Mouse (Mus musculus) thymus, adult 2 months (tissue): ENCODE measurements around the gene Nr1h2. TPM values are rescaled to one million over a fixed set of nuclear protein-coding genes. Genes with fewer than 3 reads are reported as not detected.
A peak's percentile ranks its signal among the peaks of the same experiment; 100 is the strongest.

ENCODE experiments used
- DNase-seq: peaks from one replicate; pipeline ENCODE4 v3.0.0; 2021
- H3K27ac ChIP-seq: fragments of 200-500 bp; 2 replicates; pipeline ENCODE4 v1.5.1; 2012; ENCODE audit warnings: low read length, control low read depth; ENCODE audit not compliant: control insufficient read depth, insufficient read depth
- H3K27me3 ChIP-seq: fragments of 200-500 bp; 2 replicates; pipeline ENCODE4 v1.6.1; 2012; ENCODE audit warnings: mild to moderate bottlenecking, low read length, moderate library complexity, mixed read lengths; ENCODE audit not compliant: control insufficient read depth, insufficient read depth
- H3K36me3 ChIP-seq: fragments of 200-500 bp; 2 replicates; pipeline ENCODE4 v1.6.1; 2012; ENCODE audit warnings: mild to moderate bottlenecking, low read length, moderate library complexity; ENCODE audit not compliant: control insufficient read depth, insufficient read depth
- H3K4me1 ChIP-seq: fragments of 200-500 bp; replicated peaks from 2 replicates; pipeline ENCODE4 v1.6.1; 2012; ENCODE audit warnings: low read length; ENCODE audit not compliant: control insufficient read depth, insufficient read depth
- H3K4me3 ChIP-seq: fragments of 200-500 bp; 2 replicates; pipeline ENCODE4 v1.5.1; 2012; ENCODE audit warnings: mild to moderate bottlenecking, low read length, control low read depth, moderate library complexity; ENCODE audit not compliant: control insufficient read depth, insufficient read depth
- CTCF ChIP-seq: fragments of 200-500 bp; IDR thresholded peaks from 2 replicates; pipeline ENCODE4 v1.5.1; 2012; ENCODE audit warnings: mild to moderate bottlenecking, control low read depth, low read length, moderate library complexity, borderline replicate concordance; ENCODE audit not compliant: control insufficient read depth, poor library complexity, insufficient read depth; ENCODE audit errors: extremely low read depth
- POLR2A ChIP-seq: fragments of 200-500 bp; IDR thresholded peaks from 2 replicates; pipeline ENCODE4 v1.6.1; 2012; ENCODE audit warnings: mild to moderate bottlenecking, low read length, control low read depth, moderate library complexity; ENCODE audit not compliant: control insufficient read depth, poor library complexity, insufficient read depth; ENCODE audit errors: extremely low read depth
- WGBS: fragments of 180-500 bp; shearing (Covaris S2); methylation state at CpG from one replicate; pipeline ENCODE4 v1.1.7; 2018; 5-methylcytosine and 5-hydroxymethylcytosine counted together
- polyA plus RNA-seq: library from polyadenylated mRNA; depleted of rRNA; stranded (reverse); fragments of >200 nt; gene quantifications from 2 replicates; pipeline ENCODE4 v1.2.3, GENCODE M21; 2012

The Nr1h2 gene
- polyA plus RNA-seq, 1 experiment, result 302 TPM

GRCm38 (mm10) chr7:44552141-44552908 is 1.4 kb downstream of the Nr1h2 start:
- Histone ChIP-seq H3K27ac (no peak overlapping the region), H3K27me3 (no peaks in the 10 kb centered on the region)

DNA sequence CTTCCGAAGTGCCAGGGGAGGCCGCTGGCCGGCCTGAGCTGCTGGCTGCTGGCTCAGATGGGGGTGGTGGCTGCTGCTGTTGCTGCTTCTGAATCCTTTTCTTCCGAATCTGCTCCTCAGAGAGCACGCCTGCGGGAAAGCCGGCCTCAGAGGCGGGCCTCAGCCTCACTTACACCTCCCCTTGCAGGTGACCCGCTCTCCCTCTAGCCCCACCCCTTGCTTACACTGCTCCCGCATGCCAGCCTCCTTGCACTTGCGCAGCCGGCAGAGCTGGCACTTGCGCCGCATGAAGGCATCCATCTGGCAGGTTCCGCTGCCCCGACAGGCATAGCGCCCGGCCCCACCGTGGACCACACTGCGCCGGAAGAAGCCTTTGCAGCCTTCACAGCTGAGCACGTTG is 2.0 kb downstream of the Nr1h2 start:
- no peak overlapping the region for H3K27ac ChIP-seq
- no peak overlapping the region for H3K4me3 ChIP-seq
- WGBS, result 98% methylated on average over 22 of the region's 22 CpGs
- peaks cover 19% of the 10 kb centered on the region for H3K4me1 ChIP-seq
- TF ChIP-seq POLR2A (no peak), CTCF (no peak)
- H3K36me3 ChIP-seq, result peaks cover 19% of the 10 kb centered on the region
- DNase-seq, result no peak
- no peaks in the 10 kb centered on the region for H3K27me3 ChIP-seq

More at GRCm38 (mm10) chr7:44552141-44552908, 1.4 kb downstream of the Nr1h2 start:
- TF ChIP-seq POLR2A (no peak), CTCF (no peak)
- 95% methylated on average over 31 of the region's 31 CpGs for WGBS
- DNase-seq, result no peak
- Histone ChIP-seq H3K4me1 (peaks cover 14% of the 10 kb centered on the region), H3K36me3 (peaks cover 19% of the 10 kb centered on the region), H3K4me3 (no peak overlapping the region)

GRCm38 (mm10) chr7:44551301-44551700 is 2.5 kb downstream of the Nr1h2 start:
- no peak overlapping the region for H3K27ac ChIP-seq
- TF ChIP-seq CTCF, result no peak
- no peak for TF ChIP-seq POLR2A
- WGBS, result 96% methylated on average over 21 of the region's 21 CpGs
- no peaks in the 10 kb centered on the region for H3K27me3 ChIP-seq
- no peak for DNase-seq
- no peak overlapping the region for H3K4me3 ChIP-seq
- peaks cover 20% of the 10 kb centered on the region for H3K4me1 ChIP-seq
- peaks cover 19% of the 10 kb centered on the region for H3K36me3 ChIP-seq

- Histone ChIP-seq H3K4me3 (no peak overlapping the region), H3K27me3 (no peaks in the 10 kb centered on the region), H3K27ac (no peak overlapping the region), H3K4me1 (peaks cover 20% of the 10 kb centered on the region), H3K36me3 (peaks cover 19% of the 10 kb centered on the region)
- no peak for TF ChIP-seq CTCF
- TF ChIP-seq POLR2A, result no peak
- DNase-seq, result no peak
- WGBS, result 98% methylated on average over 12 of the region's 12 CpGs
Measured at GRCm38 (mm10) chr7:44550409-44550678, 3.4 kb downstream of the Nr1h2 start.

DNA sequence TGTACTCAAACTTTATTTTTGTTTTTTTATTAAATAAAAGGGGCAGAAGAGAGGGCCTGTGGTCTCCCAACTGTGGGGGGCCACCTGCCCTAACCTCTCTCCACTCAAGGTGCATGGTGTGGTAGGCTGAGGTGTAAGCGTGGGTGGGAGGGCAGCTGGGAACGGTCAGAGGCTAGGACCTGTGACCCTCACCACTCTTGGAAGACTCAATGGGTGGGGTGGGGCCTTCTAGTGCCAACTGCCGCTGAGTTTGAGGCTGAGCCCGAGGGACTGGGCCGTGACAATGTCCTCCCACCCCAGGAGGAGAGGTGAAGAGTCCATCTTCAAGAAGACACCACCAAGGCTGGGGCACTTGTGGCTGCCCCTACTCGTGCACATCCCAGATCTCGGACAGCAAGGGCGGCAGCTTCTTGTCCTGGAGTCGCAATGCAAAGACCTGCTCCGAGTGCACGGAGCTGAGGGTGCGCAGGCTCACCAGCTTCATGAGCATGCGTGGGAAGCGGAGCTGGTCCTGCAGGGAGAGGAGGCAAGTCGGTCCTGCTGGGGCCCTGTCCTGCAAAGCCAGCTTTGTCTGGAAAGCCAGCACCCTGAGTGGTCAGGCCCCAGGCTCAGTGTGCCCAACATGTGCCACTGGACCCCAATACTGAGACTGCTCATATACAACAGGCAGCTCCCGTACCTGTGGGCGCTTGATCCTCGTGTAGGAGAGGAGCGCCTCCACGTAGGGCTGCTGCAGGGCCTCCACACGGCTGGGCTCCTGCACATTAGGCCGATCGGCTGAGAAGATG is 3.9 kb downstream of the Nr1h2 start:
- Histone ChIP-seq H3K27me3 (no peaks in the 10 kb centered on the region), H3K4me3 (no peak overlapping the region), H3K4me1 (peaks cover 20% of the 10 kb centered on the region), H3K27ac (no peak overlapping the region), H3K36me3 (peaks cover 19% of the 10 kb centered on the region)
- TF ChIP-seq POLR2A, result no peak
- TF ChIP-seq CTCF, result no peak
- WGBS, result 97% methylated on average over 23 of the region's 23 CpGs
- no peak for DNase-seq

DNA sequence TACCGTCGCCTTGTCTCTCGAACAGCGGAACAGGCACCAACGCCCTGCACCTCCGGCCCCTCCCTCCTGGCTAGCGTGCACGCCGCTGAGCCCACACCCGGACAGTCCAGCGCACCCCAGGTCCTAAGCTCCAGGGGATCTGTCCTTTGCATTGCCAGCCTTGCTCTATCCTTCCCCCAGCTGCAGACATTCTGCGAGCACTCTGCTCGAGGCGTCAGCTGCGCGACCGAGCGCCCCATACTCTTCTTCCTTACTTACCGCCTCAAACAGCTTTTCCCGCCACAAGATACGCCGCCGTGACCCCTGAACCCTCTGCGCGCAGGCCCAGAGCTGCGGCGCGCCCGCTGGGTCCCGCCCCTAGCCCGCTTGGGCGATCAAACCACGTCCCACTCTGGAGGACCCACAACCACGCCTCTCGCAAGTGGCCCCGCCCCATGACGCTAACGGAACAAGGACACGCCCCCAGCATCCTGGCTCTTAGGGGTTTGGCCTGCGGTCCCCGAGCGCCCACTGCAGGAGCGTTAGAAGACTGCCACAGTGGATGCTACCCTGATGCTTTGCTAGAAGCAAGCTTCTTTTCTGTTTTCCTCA is 5.2 kb downstream of the Nr1h2 start, which contains the start of gene Pold1:
Pold1 (minus strand) TSS at position 353 of the 591 bp plus-strand sequence.
- peak; percentile 36; the same call in 1 of the 2 replicates for TF ChIP-seq POLR2A
- TF ChIP-seq CTCF, result peak; percentile 84
- Histone ChIP-seq H3K27ac (no peak within 1 kb of the TSS; the same call in 1 of the 2 replicates), H3K36me3 (peaks cover 19% of the 10 kb centered on the region), H3K27me3 (no peaks in the 10 kb centered on the region), H3K4me3 (peak within 1 kb of the TSS; percentile 84), H3K4me1 (peaks cover 21% of the 10 kb centered on the region)
- WGBS, result under 1% methylated on average over 43 of the region's 43 CpGs
- peak; percentile 100 for DNase-seq
